Mouse (Mus musculus): ENCODE data around the gene Sde2. TPM values are rescaled to one million over a fixed set of nuclear protein-coding genes. Genes with fewer than 3 reads are reported as not detected.

The Sde2 gene
- polyA plus RNA-seq, 1 experiment from 2014 or later: 22.3 TPM

GRCm38 (mm10) chr1:180849701-180850301 is 1.1 kb upstream of the Sde2 start:
- H3K9ac ChIP-seq (ENCODE audit: low read length): peak overlapping the region; percentile 80
- H3K36me3 ChIP-seq (ENCODE audit: control insufficient read depth, insufficient read depth, low read length): 0 out of 2 replicates have a peak, but pooled peaks cover under 1% of the 10 kb centered on the region
- peak overlapping the region in 1 of 2 experiments; percentile 38; a peak in 2 of 4 replicates for H3K4me3 ChIP-seq (ENCODE audit: control insufficient read depth in 1 of 2, insufficient read depth in 1 of 2, low read depth in 1 of 2, low read length in 2 of 2)
- 35% methylated on average over 11 of the region's 11 CpGs for WGBS
- no peak for ATAC-seq (ENCODE audit: insufficient number of reproducible peaks, insufficient read depth, low FRiP score, low read depth)
- no peaks in the 10 kb centered on the region for H3K27me3 ChIP-seq (ENCODE audit: control insufficient read depth, insufficient read depth, low read length)
- no peaks in the 10 kb centered on the region for H3K9me3 ChIP-seq (ENCODE audit: control insufficient read depth, low read length)
- peaks cover 15 to 32% of the 10 kb centered on the region in 2 experiments for H3K4me1 ChIP-seq (ENCODE audit: control insufficient read depth in 2 of 2, insufficient read depth in 2 of 2, low read length in 2 of 2)
- peak overlapping the region; percentile 98 to 100 for H3K27ac ChIP-seq (replicated peaks in 1 of 2; ENCODE audit: control insufficient read depth in 1 of 2, insufficient read depth in 1 of 2, low read depth in 2 of 2, low read length in 2 of 2)
- H3K4me2 ChIP-seq (ENCODE audit: low read length): peak overlapping the region; percentile 73

- Histone ChIP-seq H3K4me3 (ENCODE audit: control insufficient read depth in 1 of 2, insufficient read depth in 1 of 2, low read depth in 1 of 2, low read length in 2 of 2) (no peak overlapping the region), H3K9ac (ENCODE audit: low read length) (no peak overlapping the region), H3K4me1 (ENCODE audit: control insufficient read depth in 2 of 2, insufficient read depth in 2 of 2, low read length in 2 of 2) (no peaks in the 10 kb centered on the region), H3K9me3 (ENCODE audit: control insufficient read depth, low read length) (no peaks in the 10 kb centered on the region), H3K36me3 (ENCODE audit: control insufficient read depth, insufficient read depth, low read length) (peaks cover 87% of the 10 kb centered on the region), H3K4me2 (ENCODE audit: low read length) (no peak overlapping the region), H3K27ac (replicated peaks in 1 of 2; ENCODE audit: control insufficient read depth in 1 of 2, insufficient read depth in 1 of 2, low read depth in 2 of 2, low read length in 2 of 2) (no peak overlapping the region), H3K27me3 (ENCODE audit: control insufficient read depth, insufficient read depth, low read length) (no peaks in the 10 kb centered on the region)
- ATAC-seq (ENCODE audit: insufficient number of reproducible peaks, insufficient read depth, low FRiP score, low read depth): no peak
Observed at GRCm38 (mm10) chr1:180858763-180859162, 7.8 kb downstream of the Sde2 start.

DNA sequence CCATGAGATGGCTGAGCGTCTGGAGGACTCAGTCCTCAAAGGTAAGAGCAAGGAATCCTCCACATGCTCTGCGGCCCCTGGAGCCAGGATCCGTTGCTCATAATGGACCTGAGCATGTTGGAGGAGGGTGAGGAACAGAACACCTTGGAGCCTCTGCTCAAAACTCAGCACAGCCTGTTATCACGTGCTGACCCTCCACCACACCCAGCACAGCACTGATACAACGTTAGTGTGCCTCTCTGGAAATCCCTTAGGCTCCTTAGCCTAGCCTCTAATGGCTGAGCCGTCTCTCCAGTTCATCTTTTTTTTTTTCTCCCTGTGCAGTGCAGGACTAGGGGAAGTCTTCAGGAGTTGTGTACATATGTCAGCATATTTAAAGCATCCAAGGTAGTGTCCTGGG is 9.1 kb downstream of the Sde2 start:
- Histone ChIP-seq H3K9ac (ENCODE audit: low read length) (no peak overlapping the region), H3K27me3 (ENCODE audit: control insufficient read depth, insufficient read depth, low read length) (no peaks in the 10 kb centered on the region), H3K4me1 (ENCODE audit: control insufficient read depth in 2 of 2, insufficient read depth in 2 of 2, low read length in 2 of 2) (no peaks in the 10 kb centered on the region), H3K4me2 (ENCODE audit: low read length) (no peak overlapping the region), H3K4me3 (ENCODE audit: control insufficient read depth in 1 of 2, insufficient read depth in 1 of 2, low read depth in 1 of 2, low read length in 2 of 2) (no peak overlapping the region), H3K36me3 (ENCODE audit: control insufficient read depth, insufficient read depth, low read length) (peaks cover 96% of the 10 kb centered on the region), H3K9me3 (ENCODE audit: control insufficient read depth, low read length) (no peaks in the 10 kb centered on the region), H3K27ac (replicated peaks in 1 of 2; ENCODE audit: control insufficient read depth in 1 of 2, insufficient read depth in 1 of 2, low read depth in 2 of 2, low read length in 2 of 2) (no peak overlapping the region)
- no peak for ATAC-seq (ENCODE audit: insufficient number of reproducible peaks, insufficient read depth, low FRiP score, low read depth)
- 73% methylated on average over 6 of the region's 6 CpGs for WGBS

DNA sequence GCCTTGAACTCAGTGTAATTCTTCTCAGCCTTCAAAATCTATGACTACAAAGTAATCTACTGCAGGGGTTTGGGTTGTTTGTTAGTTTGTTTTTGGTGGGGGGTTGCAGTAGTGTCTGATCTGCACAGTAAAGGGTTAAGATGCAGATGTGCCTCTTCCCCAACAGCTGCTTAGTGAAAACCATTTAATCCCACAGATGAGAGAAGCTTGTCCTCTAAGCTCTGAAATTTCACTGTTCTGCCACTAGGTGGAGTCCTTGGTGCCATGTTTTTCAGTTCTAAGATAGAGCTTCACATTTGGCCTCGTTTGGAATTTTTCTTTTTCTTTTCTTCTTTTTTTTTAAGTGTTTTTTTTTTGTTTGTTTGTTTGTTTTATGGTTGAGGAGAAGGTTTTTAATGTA is 12.7 kb downstream of the Sde2 start:
- ATAC-seq (ENCODE audit: insufficient number of reproducible peaks, insufficient read depth, low FRiP score, low read depth): no peak
- H3K27me3 ChIP-seq (ENCODE audit: control insufficient read depth, insufficient read depth, low read length): no peaks in the 10 kb centered on the region
- H3K4me2 ChIP-seq (ENCODE audit: low read length): no peak overlapping the region
- no peak overlapping the region for H3K4me3 ChIP-seq (ENCODE audit: control insufficient read depth in 1 of 2, insufficient read depth in 1 of 2, low read depth in 1 of 2, low read length in 2 of 2)
- no peaks in the 10 kb centered on the region for H3K9me3 ChIP-seq (ENCODE audit: control insufficient read depth, low read length)
- H3K4me1 ChIP-seq (ENCODE audit: control insufficient read depth in 2 of 2, insufficient read depth in 2 of 2, low read length in 2 of 2): no peaks in the 10 kb centered on the region
- H3K9ac ChIP-seq (ENCODE audit: low read length): no peak overlapping the region
- H3K36me3 ChIP-seq (ENCODE audit: control insufficient read depth, insufficient read depth, low read length): peaks cover 92% of the 10 kb centered on the region
- no peak overlapping the region for H3K27ac ChIP-seq (replicated peaks in 1 of 2; ENCODE audit: control insufficient read depth in 1 of 2, insufficient read depth in 1 of 2, low read depth in 2 of 2, low read length in 2 of 2)
- WGBS: 18% methylated on average over 1 of the region's 1 CpGs

DNA sequence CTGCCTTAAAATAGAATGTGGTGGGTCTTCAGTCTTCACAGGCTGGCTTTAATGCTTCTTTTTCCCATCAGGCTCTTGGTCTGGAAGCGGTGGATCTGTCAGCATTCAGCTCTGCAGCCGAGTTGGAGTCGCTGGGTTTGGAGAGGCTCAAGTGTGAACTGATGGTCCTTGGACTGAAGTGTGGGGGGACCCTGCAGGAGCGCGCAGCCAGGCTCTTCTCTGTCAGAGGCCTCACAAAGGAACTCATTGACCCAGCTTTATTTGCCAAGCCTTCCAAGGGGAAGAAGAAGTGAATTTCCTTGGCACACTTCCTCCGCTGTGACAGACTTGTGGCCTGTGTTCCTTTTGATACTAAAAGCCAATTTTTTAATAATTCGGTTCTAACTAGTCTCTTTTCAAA is 15.1 kb downstream of the Sde2 start:
- Histone ChIP-seq H3K9me3 (ENCODE audit: control insufficient read depth, low read length) (no peaks in the 10 kb centered on the region), H3K4me3 (ENCODE audit: control insufficient read depth in 1 of 2, insufficient read depth in 1 of 2, low read depth in 1 of 2, low read length in 2 of 2) (no peak overlapping the region), H3K4me2 (ENCODE audit: low read length) (no peak overlapping the region), H3K36me3 (ENCODE audit: control insufficient read depth, insufficient read depth, low read length) (peaks cover 69% of the 10 kb centered on the region), H3K4me1 (ENCODE audit: control insufficient read depth in 2 of 2, insufficient read depth in 2 of 2, low read length in 2 of 2) (peaks cover 7 to 8% of the 10 kb centered on the region in 2 experiments; a peak in 3 of 4 replicates), H3K27ac (replicated peaks in 1 of 2; ENCODE audit: control insufficient read depth in 1 of 2, insufficient read depth in 1 of 2, low read depth in 2 of 2, low read length in 2 of 2) (no peak overlapping the region; a peak in 1 of 4 replicates), H3K27me3 (ENCODE audit: control insufficient read depth, insufficient read depth, low read length) (no peaks in the 10 kb centered on the region), H3K9ac (ENCODE audit: low read length) (no peak overlapping the region)
- 62% methylated on average over 7 of the region's 7 CpGs for WGBS
- ATAC-seq (ENCODE audit: insufficient number of reproducible peaks, insufficient read depth, low FRiP score, low read depth): no peak

GRCm38 (mm10) chr1:180870122-180870650 is 19.3 kb downstream of the Sde2 start:
- peak overlapping the region; percentile 28; the same call in 1 of the 2 replicates for H3K4me2 ChIP-seq (ENCODE audit: low read length)
- peak overlapping the region in 1 of 2 experiments; percentile 16; a peak in 1 of 4 replicates for H3K27ac ChIP-seq (replicated peaks in 1 of 2; ENCODE audit: control insufficient read depth in 1 of 2, insufficient read depth in 1 of 2, low read depth in 2 of 2, low read length in 2 of 2)
- 24% methylated on average over 13 of the region's 13 CpGs for WGBS
- peaks cover 30% of the 10 kb centered on the region for H3K36me3 ChIP-seq (ENCODE audit: control insufficient read depth, insufficient read depth, low read length)
- no peak overlapping the region for H3K4me3 ChIP-seq (ENCODE audit: control insufficient read depth in 1 of 2, insufficient read depth in 1 of 2, low read depth in 1 of 2, low read length in 2 of 2)
- peaks cover 7 to 8% of the 10 kb centered on the region in 2 experiments; a peak in 3 of 4 replicates for H3K4me1 ChIP-seq (ENCODE audit: control insufficient read depth in 2 of 2, insufficient read depth in 2 of 2, low read length in 2 of 2)
- no peaks in the 10 kb centered on the region for H3K9me3 ChIP-seq (ENCODE audit: control insufficient read depth, low read length)
- no peak for ATAC-seq (ENCODE audit: insufficient number of reproducible peaks, insufficient read depth, low FRiP score, low read depth)
- no peaks in the 10 kb centered on the region for H3K27me3 ChIP-seq (ENCODE audit: control insufficient read depth, insufficient read depth, low read length)
- no peak overlapping the region for H3K9ac ChIP-seq (ENCODE audit: low read length)

GRCm38 (mm10) chr1:180873861-180874484 is 23.0 kb downstream of the Sde2 start:
- Histone ChIP-seq H3K4me3 (ENCODE audit: control insufficient read depth in 1 of 2, insufficient read depth in 1 of 2, low read depth in 1 of 2, low read length in 2 of 2) (no peak overlapping the region), H3K9ac (ENCODE audit: low read length) (no peak overlapping the region), H3K27me3 (ENCODE audit: control insufficient read depth, insufficient read depth, low read length) (no peaks in the 10 kb centered on the region), H3K4me1 (ENCODE audit: control insufficient read depth in 2 of 2, insufficient read depth in 2 of 2, low read length in 2 of 2) (peaks cover 7 to 8% of the 10 kb centered on the region in 2 experiments; a peak in 3 of 4 replicates), H3K9me3 (ENCODE audit: control insufficient read depth, low read length) (no peaks in the 10 kb centered on the region), H3K36me3 (ENCODE audit: control insufficient read depth, insufficient read depth, low read length) (no peaks in the 10 kb centered on the region), H3K4me2 (ENCODE audit: low read length) (no peak overlapping the region), H3K27ac (replicated peaks in 1 of 2; ENCODE audit: control insufficient read depth in 1 of 2, insufficient read depth in 1 of 2, low read depth in 2 of 2, low read length in 2 of 2) (no peak overlapping the region)
- ATAC-seq (ENCODE audit: insufficient number of reproducible peaks, insufficient read depth, low FRiP score, low read depth): peak; percentile 48; the same call in 1 of the 2 replicates
- WGBS: 22% methylated on average over 9 of the region's 9 CpGs

Data from heart, embryonic 14.5 days (tissue).